Mouse (Mus musculus): ENCODE data around the gene Prkci.

GRCm38 (mm10) chr3:31095491-31096154 is 100.1 kb downstream of the Prkci start:
- no peak for TF ChIP-seq MAX (IDR thresholded peaks at IDR 0.05; ENCODE audit: low read depth)
- peak; percentile 52 for TF ChIP-seq POLR2AphosphoS2 (IDR thresholded peaks at IDR 0.05; ENCODE audit: insufficient read length, low read depth)
- TF ChIP-seq POLR2A (IDR thresholded peaks at IDR 0.05; ENCODE audit: insufficient read length, low read depth), result peak; percentile 32
- TF ChIP-seq USF1 (IDR thresholded peaks at IDR 0.05; ENCODE audit: low read depth), result no peak
- TF ChIP-seq E2F4 (IDR thresholded peaks at IDR 0.05; ENCODE audit: insufficient read depth), result no peak
- no peak for TF ChIP-seq TCF12 (IDR thresholded peaks at IDR 0.05; ENCODE audit: insufficient read depth, poor library complexity, severe bottlenecking)
- TF ChIP-seq MYOD1 (IDR thresholded peaks at IDR 0.05; ENCODE audit: control insufficient read depth in 1 of 3, insufficient read length in 2 of 3, low read depth in 2 of 3), result no peak
- TF ChIP-seq REST (IDR thresholded peaks at IDR 0.05; ENCODE audit: insufficient read depth, insufficient read length), result no peak
- no peak for TF ChIP-seq SRF (IDR thresholded peaks at IDR 0.05; ENCODE audit: control insufficient read depth, insufficient read length, low read depth)
